Mouse (Mus musculus) small intestine, adult 2 months (tissue): Measurements from ENCODE around the gene Phf23.

Experiments used
- CTCF ChIP-seq: fragments of 200-500 bp; IDR thresholded peaks from 2 replicates; pipeline ENCODE4 v1.5.1; 2012; ENCODE audit warnings: low read depth, mild to moderate bottlenecking, control low read depth, inconsistent platforms, low read length, moderate library complexity, mixed read lengths; ENCODE audit not compliant: insufficient replicate concordance, insufficient read length; ENCODE audit errors: extremely low read depth
- POLR2A ChIP-seq: fragments of 200-500 bp; IDR thresholded peaks from 2 replicates; pipeline ENCODE4 v1.6.1; 2012; ENCODE audit warnings: low read depth, mild to moderate bottlenecking, control low read depth, inconsistent platforms, low read length, moderate library complexity

GRCm38 (mm10) chr11:69970775-69971174 is 24.8 kb upstream of the Phf23 start:
- no peak for TF ChIP-seq CTCF
- TF ChIP-seq POLR2A, result no peak
